Mouse (Mus musculus) MEL (cell line): ENCODE data around the gene Rgs6. TPM values are rescaled to one million over a fixed set of nuclear protein-coding genes. Genes with fewer than 3 reads are reported as not detected.

Experiments used
- DNase-seq: peaks from one replicate; pipeline ENCODE4 v3.0.0; 2011; ENCODE audit warnings: low read depth, low spot score
- H3K27ac ChIP-seq: 2 replicates; pipeline ENCODE4 v1.5.1; 2012; ENCODE audit warnings: low read depth, mild to moderate bottlenecking, control low read depth, low read length, moderate library complexity; ENCODE audit not compliant: control insufficient read depth
- H3K27me3 ChIP-seq, 2 experiments: fragments of 150-350 bp in 1 of 2; sonication (generic) in 1 of 2; 2 replicates each; pipeline ENCODE4 v1.6.1; 2012; ENCODE audit warnings: low read length in 2 of 2, mild to moderate bottlenecking in 2 of 2, improper control_type of control experiment in 1 of 2, moderate library complexity in 1 of 2; ENCODE audit not compliant: insufficient read depth in 2 of 2, control insufficient read depth in 1 of 2
- H3K36me3 ChIP-seq, 2 experiments: 2 replicates each; pipeline ENCODE4 v1.6.1; 2012 to 2014; ENCODE audit warnings: low read length in 2 of 2, improper control_type of control experiment in 1 of 2, inconsistent platforms in 1 of 2, mild to moderate bottlenecking in 1 of 2; ENCODE audit not compliant: insufficient read depth in 2 of 2, control insufficient read depth in 1 of 2
- H3K4me1 ChIP-seq, 2 experiments: fragments of 150-350 bp in 1 of 2; sonication (generic) in 1 of 2; 2 replicates each; pipeline ENCODE4 v1.6.1; 2012; ENCODE audit warnings: low read length in 2 of 2, improper control_type of control experiment in 1 of 2, mild to moderate bottlenecking in 1 of 2; ENCODE audit not compliant: insufficient read depth in 2 of 2, control insufficient read depth in 1 of 2
- H3K4me3 ChIP-seq, 2 experiments: fragments of 150-350 bp in 1 of 2; sonication (generic) in 1 of 2; 2 replicates each; pipeline ENCODE4 v1.5.1; 2012; ENCODE audit warnings: low read depth in 2 of 2, low read length in 2 of 2, mild to moderate bottlenecking in 2 of 2, moderate library complexity in 2 of 2, control low read depth in 1 of 2, improper control_type of control experiment in 1 of 2; ENCODE audit not compliant: control insufficient read depth in 1 of 2, insufficient read depth in 1 of 2
- H3K79me2 ChIP-seq: 2 replicates; pipeline ENCODE4 v1.6.1; 2012; ENCODE audit warnings: mild to moderate bottlenecking, low read length, moderate library complexity; ENCODE audit not compliant: control insufficient read depth, poor library complexity, insufficient read depth
- H3K9ac ChIP-seq: 2 replicates; pipeline ENCODE4 v1.6.1; 2012; ENCODE audit warnings: low read depth, mild to moderate bottlenecking, control low read depth, low read length, moderate library complexity; ENCODE audit not compliant: control insufficient read depth, poor library complexity, severe bottlenecking
- H3K9me3 ChIP-seq: fragments of 150-350 bp; sonication (generic); replicated peaks from 2 replicates; pipeline ENCODE4 v1.6.1; 2012; ENCODE audit warnings: mild to moderate bottlenecking, low read length, improper control_type of control experiment, moderate library complexity; ENCODE audit not compliant: insufficient read depth
- CTCF ChIP-seq, 3 experiments: IDR thresholded peaks in 2 of 3; conservative IDR thresholded peaks in 1 of 3; 2 replicates each; pipeline ENCODE4 v1.5.1; 2011 to 2012; ENCODE audit warnings: low read length in 3 of 3, low read depth in 2 of 3, mild to moderate bottlenecking in 2 of 3, improper control_type of control experiment in 1 of 3, inconsistent platforms in 1 of 3, mixed read lengths in 1 of 3, moderate library complexity in 1 of 3; ENCODE audit not compliant: control insufficient read depth in 1 of 3, insufficient read depth in 1 of 3, poor library complexity in 1 of 3, severe bottlenecking in 1 of 3
- E2F4 ChIP-seq: IDR thresholded peaks from 2 replicates; pipeline ENCODE4 v1.6.1; 2011; ENCODE audit warnings: low read depth, low read length, improper control_type of control experiment, borderline replicate concordance
- EP300 ChIP-seq, 2 experiments: IDR thresholded peaks; 2 replicates each; pipeline ENCODE4 v1.6.1; 2011; ENCODE audit warnings: improper control_type of control experiment in 2 of 2, low read length in 2 of 2, low read depth in 1 of 2, mild to moderate bottlenecking in 1 of 2
- ETS1 ChIP-seq: IDR thresholded peaks from 2 replicates; pipeline ENCODE4 v1.6.1; 2012; ENCODE audit warnings: low read depth, mild to moderate bottlenecking, inconsistent platforms, low read length, improper control_type of control experiment, moderate library complexity
- GATA1 ChIP-seq: IDR thresholded peaks from 2 replicates; pipeline ENCODE4 v1.6.1; 2011; ENCODE audit warnings: low read depth, low read length, improper control_type of control experiment
- MEF2A ChIP-seq: IDR thresholded peaks from 2 replicates; pipeline ENCODE4 v1.6.1; 2014; ENCODE audit warnings: low read depth, mild to moderate bottlenecking, inconsistent platforms, low read length, improper control_type of control experiment; ENCODE audit not compliant: poor library complexity, insufficient replicate concordance, severe bottlenecking; ENCODE audit errors: extremely low read depth
- MYB ChIP-seq: IDR thresholded peaks from 2 replicates; pipeline ENCODE4 v1.6.1; 2011; ENCODE audit warnings: mild to moderate bottlenecking, low read depth, low read length, improper control_type of control experiment
- NRF1 ChIP-seq: IDR thresholded peaks from 2 replicates; pipeline ENCODE4 v1.6.1; 2014; ENCODE audit warnings: low read depth, mild to moderate bottlenecking, inconsistent platforms, low read length, improper control_type of control experiment, moderate library complexity; ENCODE audit not compliant: poor library complexity, insufficient read depth, severe bottlenecking
- POLR2A ChIP-seq, 2 experiments: IDR thresholded peaks; 2 replicates each; pipeline ENCODE4 v1.6.1; 2011 to 2012; ENCODE audit warnings: low read length in 2 of 2, mild to moderate bottlenecking in 2 of 2, control low read depth in 1 of 2, improper control_type of control experiment in 1 of 2, low read depth in 1 of 2, moderate library complexity in 1 of 2; ENCODE audit not compliant: control insufficient read depth in 1 of 2, insufficient read depth in 1 of 2, poor library complexity in 1 of 2
- RAD21 ChIP-seq: IDR thresholded peaks from 2 replicates; pipeline ENCODE4 v1.6.1; 2011; ENCODE audit warnings: mild to moderate bottlenecking, low read depth, low read length, improper control_type of control experiment
- RCOR1 ChIP-seq: IDR thresholded peaks from 2 replicates; pipeline ENCODE4 v1.6.1; 2012; ENCODE audit warnings: low read depth, mild to moderate bottlenecking, inconsistent platforms, low read length, improper control_type of control experiment
- SIN3A ChIP-seq: IDR thresholded peaks from 2 replicates; pipeline ENCODE4 v1.6.1; 2012; ENCODE audit warnings: low read length, improper control_type of control experiment, inconsistent platforms
- SMC3 ChIP-seq: IDR thresholded peaks from 2 replicates; pipeline ENCODE4 v1.6.1; 2011; ENCODE audit warnings: low read depth, low read length, improper control_type of control experiment
- TCF12 ChIP-seq: IDR thresholded peaks from 2 replicates; pipeline ENCODE4 v1.6.1; 2014; ENCODE audit warnings: low read depth, mild to moderate bottlenecking, inconsistent platforms, low read length, improper control_type of control experiment, moderate library complexity
- USF1 ChIP-seq: IDR thresholded peaks from 2 replicates; pipeline ENCODE4 v1.6.1; 2014; ENCODE audit warnings: low read depth, mild to moderate bottlenecking, inconsistent platforms, low read length, improper control_type of control experiment, moderate library complexity
- ZC3H11A ChIP-seq: IDR thresholded peaks from 2 replicates; pipeline ENCODE4 v1.6.1; 2012; ENCODE audit warnings: low read depth, mild to moderate bottlenecking, inconsistent platforms, low read length, improper control_type of control experiment
- ZKSCAN1 ChIP-seq: IDR thresholded peaks from 2 replicates; pipeline ENCODE4 v1.6.1; 2012; ENCODE audit warnings: low read depth, mild to moderate bottlenecking, inconsistent platforms, low read length, improper control_type of control experiment, moderate library complexity
- ZNF384 ChIP-seq: IDR thresholded peaks from 2 replicates; pipeline ENCODE4 v1.6.1; 2012; ENCODE audit warnings: low read depth, mild to moderate bottlenecking, inconsistent platforms, low read length, improper control_type of control experiment
- polyA plus RNA-seq, 2 experiments: library from polyadenylated mRNA; stranded (reverse) in 1 of 2; unstranded in 1 of 2; fragments of >175 nt in 1 of 2; fragments of >200 nt in 1 of 2; gene quantifications; 2 replicates each; pipeline versions ENCODE4 v1.2.1 to v1.2.4; 2012; ENCODE audit warnings: low replicate concordance in 2 of 2, low read depth in 1 of 2; ENCODE audit not compliant: insufficient read length in 2 of 2, insufficient read depth in 1 of 2, missing spikeins in 1 of 2
- total RNA-seq: library from RNA; depleted of rRNA; stranded (reverse); fragments of 300-350 nt; gene quantifications from 2 replicates; pipeline ENCODE4 v1.2.3, GENCODE M21; 2012

The Rgs6 gene
- total and polyA plus RNA-seq, 3 experiments, result not detected

- TF ChIP-seq RAD21, result no peak
- TF ChIP-seq POLR2A (IDR thresholded peaks at IDR 0.05; ENCODE audit: control insufficient read depth in 1 of 2, insufficient read depth in 1 of 2, low read depth in 1 of 2, low read length in 2 of 2, poor library complexity in 1 of 2), result no peak
- TF ChIP-seq ZC3H11A, result no peak
- no peak for TF ChIP-seq E2F4
- no peak for TF ChIP-seq MEF2A
- no peaks in the 10 kb centered on the region for H3K9me3 ChIP-seq
These were observed 577.0 kb downstream of the Rgs6 start for GRCm38 (mm10) chr12:83165058-83165457.

GRCm38 (mm10) chr12:83168310-83168709 is 580.2 kb downstream of the Rgs6 start:
- Histone ChIP-seq H3K9ac (peak overlapping the region; percentile 33; the same call in 1 of the 2 replicates), H3K9me3 (no peaks in the 10 kb centered on the region), H3K79me2 (no peaks in the 10 kb centered on the region), H3K36me3 (peaks cover 0 to 19% of the 10 kb centered on the region in 2 experiments; a peak in 2 of 4 replicates), H3K4me3 (peak overlapping the region in 1 of 2 experiments; percentile 45; a peak in 3 of 4 replicates), H3K27ac (no peak overlapping the region), H3K4me1 (peaks cover 20 to 26% of the 10 kb centered on the region in 2 experiments), H3K27me3 (no peaks in the 10 kb centered on the region)
- peak; percentile 23 for DNase-seq
- TF ChIP-seq SMC3 (no peak), ZNF384 (0 out of 2 replicates have a peak, but pooled peaks have one; percentile 34), MYB (no peak), ZKSCAN1 (no peak)

More at GRCm38 (mm10) chr12:83165058-83165457, 577.0 kb downstream of the Rgs6 start:
- Histone ChIP-seq H3K36me3 (peaks cover 0 to 19% of the 10 kb centered on the region in 2 experiments; a peak in 2 of 4 replicates), H3K27ac (no peak overlapping the region), H3K4me3 (no peak overlapping the region), H3K27me3 (no peaks in the 10 kb centered on the region), H3K9ac (no peak overlapping the region), H3K79me2 (no peaks in the 10 kb centered on the region), H3K4me1 (peaks cover 20 to 26% of the 10 kb centered on the region in 2 experiments)
- DNase-seq, result no peak

- H3K4me1 ChIP-seq, result peaks cover 20 to 26% of the 10 kb centered on the region in 2 experiments
- no peaks in the 10 kb centered on the region for H3K9me3 ChIP-seq
- H3K36me3 ChIP-seq, result peaks cover 0 to 19% of the 10 kb centered on the region in 2 experiments; a peak in 2 of 4 replicates
- H3K4me3 ChIP-seq, result peak overlapping the region; percentile 16 to 45
- no peaks in the 10 kb centered on the region for H3K79me2 ChIP-seq
- H3K9ac ChIP-seq, result peak overlapping the region; percentile 17; the same call in 1 of the 2 replicates
- H3K27me3 ChIP-seq, result no peaks in the 10 kb centered on the region
- peak overlapping the region; percentile 59 for H3K27ac ChIP-seq
- peak; percentile 73 for DNase-seq
- TF ChIP-seq SIN3A (peak; percentile 40; the same call in 1 of the 2 replicates), MEF2A (no peak), TCF12 (peak; percentile 91), GATA1 (peak; percentile 82), RCOR1 (peak; percentile 57; the same call in 1 of the 2 replicates), CTCF (IDR thresholded peaks at IDR 0.05 in 2 of 3, conservative IDR thresholded peaks at IDR 0.05 in 1 of 3; ENCODE audit: control insufficient read depth in 1 of 3, insufficient read depth in 1 of 3, low read depth in 2 of 3, low read length in 3 of 3, poor library complexity in 1 of 3, severe bottlenecking in 1 of 3) (no peak), USF1 (0 out of 2 replicates have a peak, but pooled peaks have one; percentile 7), NRF1 (no peak), ETS1 (peak; percentile 85), EP300 (IDR thresholded peaks at IDR 0.05; ENCODE audit: low read depth in 1 of 2, low read length in 2 of 2) (peak; percentile 85 to 86)
- TF ChIP-seq, all 39 proteins: peak for 7
These were observed 581.6 kb downstream of the Rgs6 start for GRCm38 (mm10) chr12:83169495-83170209.
